Mouse (Mus musculus): ENCODE data around the gene Pik3r6. TPM values are rescaled to one million over a fixed set of nuclear protein-coding genes. Genes with fewer than 3 reads are reported as not detected.

Pik3r6 gene
- polyA plus RNA-seq, 1 experiment from 2014 or later = 3.7 TPM

GRCm38 (mm10) chr11:68550358-68550757, 47.5 kb downstream of the Pik3r6 start:
- Histone ChIP-seq H3K27ac (ENCODE audit: low read depth, low read length) (no peak overlapping the region), H3K4me3 (ENCODE audit: low read length) (no peak overlapping the region), H3K4me2 (replicated peaks; ENCODE audit: low read depth, low read length) (no peak overlapping the region), H3K27me3 (ENCODE audit: control insufficient read depth, insufficient read depth, low read length) (no peaks in the 10 kb centered on the region), H3K4me1 (ENCODE audit: control insufficient read depth, insufficient read depth, low read length) (peaks cover 2% of the 10 kb centered on the region; the same call in 1 of the 2 replicates), H3K9ac (ENCODE audit: low read depth, low read length) (no peak overlapping the region), H3K9me3 (ENCODE audit: control insufficient read depth, low read length) (no peaks in the 10 kb centered on the region), H3K36me3 (ENCODE audit: control insufficient read depth, insufficient read depth, low read length) (no peaks in the 10 kb centered on the region)
- WGBS = 50% methylated on average over 4 of the region's 4 CpGs
- ATAC-seq (ENCODE audit: low FRiP score, low TSS enrichment) = no peak

GRCm38 (mm10) chr11:68553981-68554471, 51.2 kb downstream of the Pik3r6 start:
- Histone ChIP-seq H3K27ac (ENCODE audit: low read depth, low read length) (no peak overlapping the region), H3K9ac (ENCODE audit: low read depth, low read length) (no peak overlapping the region), H3K27me3 (ENCODE audit: control insufficient read depth, insufficient read depth, low read length) (no peaks in the 10 kb centered on the region), H3K4me2 (replicated peaks; ENCODE audit: low read depth, low read length) (no peak overlapping the region), H3K9me3 (ENCODE audit: control insufficient read depth, low read length) (no peaks in the 10 kb centered on the region), H3K4me3 (ENCODE audit: low read length) (no peak overlapping the region), H3K36me3 (ENCODE audit: control insufficient read depth, insufficient read depth, low read length) (no peaks in the 10 kb centered on the region), H3K4me1 (ENCODE audit: control insufficient read depth, insufficient read depth, low read length) (no peaks in the 10 kb centered on the region; the same call in 1 of the 2 replicates)
- ATAC-seq (ENCODE audit: low FRiP score, low TSS enrichment) = no peak
- WGBS = 36% methylated on average over 8 of the region's 8 CpGs

DNA sequence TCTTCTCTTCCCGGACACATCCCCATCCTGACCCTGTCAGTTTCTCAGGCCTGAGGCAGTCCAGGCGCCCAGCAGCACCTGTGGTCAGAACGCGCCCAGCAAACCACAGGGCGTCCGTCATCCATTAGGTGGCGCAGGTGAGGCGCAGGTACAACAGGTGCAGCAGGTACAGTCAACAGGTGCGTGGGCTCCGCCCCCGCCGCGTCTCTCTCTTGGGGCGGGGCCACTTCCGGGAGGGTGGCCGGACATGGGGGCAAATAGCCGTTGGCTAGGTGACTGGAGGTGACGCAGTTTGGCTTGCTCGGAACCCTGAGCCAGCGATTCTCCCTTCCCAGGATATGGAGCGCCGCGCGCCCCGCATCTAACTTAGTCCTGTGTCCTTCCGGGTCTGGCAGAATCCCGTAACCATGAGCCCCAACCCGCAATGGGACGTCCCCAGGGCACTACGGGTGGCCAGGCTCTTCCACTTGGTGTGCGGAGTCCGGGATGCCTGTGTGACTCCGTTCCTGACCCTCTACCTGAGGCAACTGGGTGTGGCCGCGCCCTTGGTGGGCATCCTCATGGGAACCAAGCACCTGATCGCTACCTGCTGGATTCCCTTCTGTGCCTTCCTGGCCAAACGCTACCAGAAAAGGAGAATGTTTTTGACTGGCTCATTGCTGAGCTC, 53.2 kb downstream of the Pik3r6 start, which contains the start of gene Mfsd6l:
Mfsd6l (plus strand) TSS at position 269 of the 667 bp plus-strand sequence.
- 5% methylated on average over 37 of the region's 37 CpGs for WGBS
- no peaks in the 10 kb centered on the region for H3K4me1 ChIP-seq (ENCODE audit: control insufficient read depth, insufficient read depth, low read length)
- peak; percentile 62; the same call in 1 of the 2 replicates for ATAC-seq (ENCODE audit: low FRiP score, low TSS enrichment)
- H3K27ac ChIP-seq (ENCODE audit: low read depth, low read length) = no peak within 1 kb of the TSS
- H3K4me3 ChIP-seq (ENCODE audit: low read length) = peak within 1 kb of the TSS; percentile 38
- peak within 1 kb of the TSS; percentile 24 for H3K4me2 ChIP-seq (replicated peaks; ENCODE audit: low read depth, low read length)
- no peaks in the 10 kb centered on the region for H3K27me3 ChIP-seq (ENCODE audit: control insufficient read depth, insufficient read depth, low read length)
- H3K36me3 ChIP-seq (ENCODE audit: control insufficient read depth, insufficient read depth, low read length) = no peaks in the 10 kb centered on the region
- H3K9ac ChIP-seq (ENCODE audit: low read depth, low read length) = no peak within 1 kb of the TSS
- H3K9me3 ChIP-seq (ENCODE audit: control insufficient read depth, low read length) = no peaks in the 10 kb centered on the region

- Histone ChIP-seq H3K9me3 (ENCODE audit: control insufficient read depth, low read length) (no peaks in the 10 kb centered on the region), H3K9ac (ENCODE audit: low read depth, low read length) (no peak overlapping the region), H3K27me3 (ENCODE audit: control insufficient read depth, insufficient read depth, low read length) (no peaks in the 10 kb centered on the region), H3K36me3 (ENCODE audit: control insufficient read depth, insufficient read depth, low read length) (no peaks in the 10 kb centered on the region), H3K4me1 (ENCODE audit: control insufficient read depth, insufficient read depth, low read length) (no peaks in the 10 kb centered on the region), H3K27ac (ENCODE audit: low read depth, low read length) (no peak overlapping the region), H3K4me2 (replicated peaks; ENCODE audit: low read depth, low read length) (no peak overlapping the region), H3K4me3 (ENCODE audit: low read length) (no peak overlapping the region)
- 55% methylated on average over 1 of the region's 1 CpGs for WGBS
- no peak for ATAC-seq (ENCODE audit: low FRiP score, low TSS enrichment)
Measured at GRCm38 (mm10) chr11:68559546-68559945, 56.7 kb downstream of the Pik3r6 start.

GRCm38 (mm10) chr11:68561957-68562950, 59.4 kb downstream of the Pik3r6 start:
- H3K4me1 ChIP-seq (ENCODE audit: control insufficient read depth, insufficient read depth, low read length) = no peaks in the 10 kb centered on the region
- no peak overlapping the region for H3K4me2 ChIP-seq (replicated peaks; ENCODE audit: low read depth, low read length)
- no peak overlapping the region for H3K9ac ChIP-seq (ENCODE audit: low read depth, low read length)
- H3K27ac ChIP-seq (ENCODE audit: low read depth, low read length) = no peak overlapping the region
- WGBS = 75% methylated on average over 11 of the region's 11 CpGs
- no peaks in the 10 kb centered on the region for H3K36me3 ChIP-seq (ENCODE audit: control insufficient read depth, insufficient read depth, low read length)
- H3K9me3 ChIP-seq (ENCODE audit: control insufficient read depth, low read length) = no peaks in the 10 kb centered on the region
- H3K27me3 ChIP-seq (ENCODE audit: control insufficient read depth, insufficient read depth, low read length) = 0 out of 2 replicates have a peak, but pooled peaks cover 1% of the 10 kb centered on the region
- no peak for ATAC-seq (ENCODE audit: low FRiP score, low TSS enrichment)
- H3K4me3 ChIP-seq (ENCODE audit: low read length) = no peak overlapping the region

DNA sequence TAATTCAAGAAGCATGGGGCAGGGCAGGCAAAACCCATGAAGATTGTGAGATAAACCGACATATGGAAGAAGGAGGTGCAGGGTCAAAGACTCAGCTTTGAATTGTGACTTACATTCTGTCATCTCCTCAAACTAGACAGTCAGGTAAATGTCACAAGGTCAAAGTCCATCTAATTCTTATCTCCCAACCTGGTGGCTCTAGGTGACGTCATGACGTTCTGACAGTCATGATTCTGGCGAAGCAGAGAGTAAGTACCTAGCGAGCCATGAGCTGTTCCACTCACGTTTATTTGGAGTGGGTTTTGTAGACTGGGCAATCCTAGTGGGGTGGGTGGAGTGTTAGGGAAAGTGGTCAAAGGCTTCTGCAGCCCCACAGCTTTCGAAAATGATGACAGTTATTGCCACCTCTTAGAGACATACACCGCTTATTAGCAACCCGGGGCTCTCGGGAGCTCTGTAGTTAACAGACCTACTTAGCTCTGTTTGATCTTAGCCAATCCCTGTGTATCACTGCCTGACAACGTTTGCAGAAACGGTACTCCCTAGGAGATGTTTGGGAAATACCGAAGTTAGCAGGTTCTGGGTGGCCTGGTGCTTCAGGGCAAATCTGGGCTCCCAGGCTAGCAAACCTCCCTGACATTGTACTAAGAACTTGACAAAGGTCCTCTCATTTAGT, 61.7 kb downstream of the Pik3r6 start:
- ATAC-seq (ENCODE audit: low FRiP score, low TSS enrichment) = no peak
- Histone ChIP-seq H3K27me3 (ENCODE audit: control insufficient read depth, insufficient read depth, low read length) (0 out of 2 replicates have a peak, but pooled peaks cover 3% of the 10 kb centered on the region), H3K27ac (ENCODE audit: low read depth, low read length) (no peak overlapping the region), H3K4me3 (ENCODE audit: low read length) (no peak overlapping the region), H3K9ac (ENCODE audit: low read depth, low read length) (no peak overlapping the region), H3K36me3 (ENCODE audit: control insufficient read depth, insufficient read depth, low read length) (no peaks in the 10 kb centered on the region), H3K4me1 (ENCODE audit: control insufficient read depth, insufficient read depth, low read length) (no peaks in the 10 kb centered on the region), H3K4me2 (replicated peaks; ENCODE audit: low read depth, low read length) (no peak overlapping the region), H3K9me3 (ENCODE audit: control insufficient read depth, low read length) (no peaks in the 10 kb centered on the region)
- 78% methylated on average over 13 of the region's 13 CpGs for WGBS

- H3K9ac ChIP-seq (ENCODE audit: low read depth, low read length) = no peak overlapping the region
- no peak for ATAC-seq (ENCODE audit: low FRiP score, low TSS enrichment)
- no peaks in the 10 kb centered on the region for H3K9me3 ChIP-seq (ENCODE audit: control insufficient read depth, low read length)
- no peak overlapping the region for H3K27ac ChIP-seq (ENCODE audit: low read depth, low read length)
- 86% methylated on average over 3 of the region's 3 CpGs for WGBS
- 0 out of 2 replicates have a peak, but pooled peaks cover 3% of the 10 kb centered on the region for H3K27me3 ChIP-seq (ENCODE audit: control insufficient read depth, insufficient read depth, low read length)
- no peaks in the 10 kb centered on the region for H3K36me3 ChIP-seq (ENCODE audit: control insufficient read depth, insufficient read depth, low read length)
- no peak overlapping the region for H3K4me3 ChIP-seq (ENCODE audit: low read length)
- H3K4me2 ChIP-seq (replicated peaks; ENCODE audit: low read depth, low read length) = no peak overlapping the region
- no peaks in the 10 kb centered on the region for H3K4me1 ChIP-seq (ENCODE audit: control insufficient read depth, insufficient read depth, low read length)
Measured at GRCm38 (mm10) chr11:68565032-68565429, 62.2 kb downstream of the Pik3r6 start.

DNA sequence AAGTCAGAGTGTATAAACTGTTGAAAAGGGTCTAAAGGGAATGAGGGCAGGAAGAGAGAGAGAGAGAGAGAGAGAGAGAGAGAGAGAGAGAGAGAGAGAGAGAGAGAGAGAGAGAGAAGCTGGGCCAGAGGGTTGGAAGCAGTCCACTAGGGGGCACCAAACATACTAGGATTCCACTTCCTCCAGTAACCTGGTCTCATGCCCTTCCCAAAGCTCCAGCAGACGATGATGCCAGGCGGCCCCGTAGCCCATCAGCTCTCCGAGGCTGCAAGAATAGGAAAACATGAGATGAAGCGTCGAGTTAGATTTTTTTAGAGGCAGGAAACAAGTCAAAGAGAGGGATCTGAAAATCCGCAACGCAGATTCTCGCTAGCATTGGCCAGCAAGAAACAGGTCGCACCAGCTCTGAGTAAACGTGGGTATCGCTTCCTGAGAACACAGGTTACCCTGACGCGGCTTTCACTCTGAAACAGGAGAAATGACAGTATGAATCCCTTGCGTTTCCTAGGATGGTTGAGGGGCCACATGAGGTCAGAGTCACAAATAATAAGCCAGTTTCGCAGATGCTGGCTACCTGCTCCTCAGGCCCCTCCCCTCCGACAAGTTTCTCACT, 63.7 kb downstream of the Pik3r6 start:
- no peaks in the 10 kb centered on the region for H3K36me3 ChIP-seq (ENCODE audit: control insufficient read depth, insufficient read depth, low read length)
- 21% methylated on average over 17 of the region's 17 CpGs for WGBS
- ATAC-seq (ENCODE audit: low FRiP score, low TSS enrichment) = 0 out of 2 replicates have a peak, but pooled peaks have one; percentile 73
- peak overlapping the region; percentile 45 for H3K4me2 ChIP-seq (replicated peaks; ENCODE audit: low read depth, low read length)
- peak overlapping the region; percentile 28 for H3K4me3 ChIP-seq (ENCODE audit: low read length)
- H3K4me1 ChIP-seq (ENCODE audit: control insufficient read depth, insufficient read depth, low read length) = no peaks in the 10 kb centered on the region
- H3K27ac ChIP-seq (ENCODE audit: low read depth, low read length) = no peak overlapping the region
- H3K9ac ChIP-seq (ENCODE audit: low read depth, low read length) = no peak overlapping the region
- 0 out of 2 replicates have a peak, but pooled peaks cover 3% of the 10 kb centered on the region for H3K27me3 ChIP-seq (ENCODE audit: control insufficient read depth, insufficient read depth, low read length)
- H3K9me3 ChIP-seq (ENCODE audit: control insufficient read depth, low read length) = no peaks in the 10 kb centered on the region
